ENCODE assay signal across 16 mouse cellular contexts in genomic region chr2:99692713-99693112, GRCm38 (mm10).
"Had no signal": no experiment of that assay in that cellular context is flagged by ENCODE, and none has a peak within 500 bp of the region (broad histone marks: within the 10 kb centered on the region; RNA-seq: fewer than 3 reads in every experiment).

No protein-coding gene starts in this region.

- H3K27ac ChIP-seq: neural tube, embryonic 13.5 days; neural tube, embryonic 15.5 days; stomach, embryonic 15.5 days; stomach, postnatal 0 days had no signal

- H3K4me2 ChIP-seq: neural tube, embryonic 13.5 days; neural tube, embryonic 15.5 days; stomach, embryonic 15.5 days had no signal

- H3K9me3 ChIP-seq: neural tube, embryonic 13.5 days; neural tube, embryonic 15.5 days; stomach, embryonic 15.5 days had no signal

- DNase-seq: retina, postnatal 1 day; right cerebral cortex, adult 18-20 months; right cerebral cortex, postnatal 14 days; right cerebral cortex, postnatal 25 days; right cerebral cortex, postnatal 4 days; spleen, adult 18-20 months; thymus, adult 18-20 months; thymus, adult 2 months; thymus, postnatal 14 days; thymus, postnatal 25 days; thymus, postnatal 36 days; thymus, postnatal 4 days had no signal

- H3K9ac ChIP-seq: neural tube, embryonic 13.5 days; neural tube, embryonic 15.5 days; stomach, embryonic 15.5 days had no signal

- H3K4me3 ChIP-seq: neural tube, embryonic 13.5 days; neural tube, embryonic 15.5 days; stomach, embryonic 15.5 days had no signal

- H3K27me3 ChIP-seq: neural tube, embryonic 13.5 days; neural tube, embryonic 15.5 days; stomach, embryonic 15.5 days had no signal

- H3K4me1 ChIP-seq: neural tube, embryonic 13.5 days; neural tube, embryonic 15.5 days; stomach, embryonic 15.5 days had no signal

- H3K36me3 ChIP-seq: neural tube, embryonic 13.5 days; neural tube, embryonic 15.5 days; stomach, embryonic 15.5 days had no signal
